Mouse (Mus musculus) naive thymus-derived CD4-positive, alpha-beta T cell, adult 2 months (primary cell): ENCODE measurements around the gene Mpv17.

Experiments
- DNase-seq: peaks from one replicate; pipeline ENCODE4 v3.0.0-alpha.2; 2011; ENCODE audit warnings: low read depth

Mpv17 gene

DNA sequence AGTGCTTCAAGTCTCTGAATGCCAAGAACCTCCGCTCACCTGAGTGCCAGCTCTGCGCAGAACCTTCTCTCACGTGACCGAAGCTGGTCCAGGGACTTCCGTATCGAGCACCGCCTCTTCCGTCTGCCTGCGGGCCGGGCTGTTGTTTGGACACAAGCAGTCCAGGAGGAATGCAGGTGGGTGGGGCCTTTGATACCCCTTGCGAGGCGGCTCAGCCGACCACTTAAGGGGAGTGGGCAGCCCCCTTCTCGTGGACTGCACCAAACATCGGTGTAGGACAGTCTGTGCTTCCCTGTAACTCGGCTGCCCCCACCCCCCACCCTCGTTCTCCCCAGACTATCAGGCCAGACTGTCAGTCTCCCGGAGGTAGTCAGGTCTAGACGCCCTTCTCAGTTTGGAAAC, at the start of gene Mpv17:
Gene Mpv17 (minus strand): TSS at position 100 of the 402 bp plus-strand sequence.
- DNase-seq, result peak; percentile 78

DNA sequence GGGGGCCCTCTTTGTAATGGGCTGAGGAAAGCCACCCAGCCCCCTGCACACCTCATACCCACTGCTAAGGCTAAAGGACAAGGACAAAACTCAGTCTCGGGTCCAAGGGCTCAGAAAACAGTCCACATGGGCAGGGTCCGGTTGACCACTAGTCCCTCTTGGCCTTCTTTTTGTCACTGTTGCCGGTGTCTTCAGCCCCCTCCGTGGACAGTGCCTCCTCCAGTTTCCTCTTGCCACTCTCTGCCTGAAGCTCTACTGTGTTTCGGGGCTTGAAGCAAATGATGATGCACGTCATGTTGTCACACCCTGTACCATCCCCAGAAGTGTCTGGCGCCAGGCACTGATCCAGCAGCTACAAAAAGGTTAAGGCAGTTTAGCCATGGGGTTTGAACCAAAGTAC, 48.9 kb upstream of the Mpv17 start:
- no peak for DNase-seq

DNA sequence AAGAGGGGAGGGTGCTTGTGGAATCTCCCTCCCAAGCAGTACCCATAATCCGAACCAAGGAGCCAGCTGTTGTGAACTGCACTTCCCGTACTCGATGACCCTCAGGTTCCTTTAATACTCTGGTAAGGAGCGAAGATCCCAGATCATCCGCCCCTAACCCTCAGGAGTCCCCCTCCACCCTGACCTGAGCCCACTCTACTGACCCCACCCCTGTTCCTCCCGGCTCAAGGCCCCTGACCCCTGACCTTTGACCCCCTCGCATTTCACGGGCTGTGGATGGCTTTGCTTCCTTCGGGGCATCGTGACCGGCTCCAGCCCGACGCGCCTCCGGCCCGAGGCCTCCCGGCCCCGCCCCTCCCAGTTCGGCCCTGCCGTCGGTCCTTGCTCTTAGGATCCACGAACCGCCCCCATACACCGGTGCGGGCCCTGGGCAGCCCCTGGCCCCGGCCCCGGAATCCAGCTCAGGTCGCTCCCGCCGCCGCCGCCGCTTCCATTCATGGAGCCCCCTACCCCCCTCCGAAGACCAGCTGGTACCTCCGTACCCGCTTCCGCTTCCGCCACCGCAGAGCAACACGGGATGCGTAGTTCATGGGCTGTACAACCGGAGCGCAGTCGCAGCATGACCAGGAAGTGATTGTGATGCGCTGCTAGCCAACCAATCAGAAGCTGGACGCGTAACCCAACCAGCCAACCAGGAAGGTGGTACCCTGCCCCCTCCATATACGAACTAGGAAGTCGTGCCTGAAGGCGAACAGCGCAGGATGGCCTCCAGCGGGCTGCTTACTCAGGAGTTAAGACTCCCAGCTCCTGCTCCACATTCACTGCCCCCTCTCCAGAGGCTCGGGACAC, 47.9 kb upstream of the Mpv17 start, which contains the start of gene Zfp513:
Gene Zfp513 (minus strand): TSS at position 562 of the 849 bp plus-strand sequence.
- peak; percentile 97 for DNase-seq

DNA sequence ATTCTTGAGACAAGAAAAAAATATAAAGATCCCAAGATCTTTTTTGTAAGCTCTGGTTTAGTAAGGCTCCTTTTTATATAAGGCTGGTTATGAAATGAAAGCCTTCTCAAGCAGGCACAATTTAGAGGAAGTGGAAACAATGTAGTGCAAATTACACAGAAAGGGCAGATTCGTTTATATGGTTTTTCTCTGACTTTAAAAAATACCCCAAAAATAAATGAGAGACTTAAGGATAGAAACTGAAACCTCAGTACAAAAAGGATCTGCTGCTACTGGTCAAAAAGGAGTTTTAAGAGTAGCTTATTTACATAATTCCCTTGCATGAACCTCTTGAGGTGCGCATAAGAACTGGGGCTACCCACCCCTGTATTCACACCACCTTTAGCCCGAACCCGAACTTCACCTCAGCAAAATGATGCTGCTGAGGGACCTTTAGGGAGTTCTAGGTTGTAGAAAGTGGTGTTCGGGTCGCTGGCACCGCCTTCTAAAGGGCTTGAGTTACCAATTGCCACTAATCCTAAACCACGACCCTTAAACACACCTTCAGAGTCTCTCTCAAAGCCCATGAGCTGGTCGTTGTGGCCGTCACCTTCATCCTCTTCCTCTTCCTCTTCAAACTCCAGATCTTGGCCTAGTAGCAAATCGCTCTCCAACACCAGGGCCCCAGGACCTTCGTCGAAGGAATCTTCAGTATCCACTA, 47.1 kb upstream of the Mpv17 start:
- DNase-seq, result no peak

DNA sequence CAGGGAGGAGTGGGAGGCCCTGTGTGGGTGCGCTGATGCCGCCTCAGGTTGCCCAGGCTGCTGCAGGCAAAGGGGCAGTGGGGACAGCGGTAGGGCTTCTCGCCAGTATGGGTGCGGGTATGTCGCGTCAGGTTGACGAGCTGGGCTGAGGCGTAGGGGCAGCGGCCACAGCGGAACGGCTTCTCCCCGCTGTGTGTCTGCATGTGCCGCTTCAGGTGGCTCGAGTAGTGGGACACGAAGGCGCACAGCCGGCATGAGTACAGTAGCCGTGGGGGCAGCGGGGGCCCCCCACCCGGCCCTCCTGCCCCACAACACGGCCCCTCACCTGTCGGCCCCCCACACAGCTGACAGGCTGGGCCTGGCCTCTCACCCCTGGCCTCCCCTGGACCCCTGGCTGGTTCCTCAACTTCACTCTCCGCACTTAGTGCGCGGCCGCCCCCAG, 46.3 kb upstream of the Mpv17 start:
- DNase-seq, result no peak

DNA sequence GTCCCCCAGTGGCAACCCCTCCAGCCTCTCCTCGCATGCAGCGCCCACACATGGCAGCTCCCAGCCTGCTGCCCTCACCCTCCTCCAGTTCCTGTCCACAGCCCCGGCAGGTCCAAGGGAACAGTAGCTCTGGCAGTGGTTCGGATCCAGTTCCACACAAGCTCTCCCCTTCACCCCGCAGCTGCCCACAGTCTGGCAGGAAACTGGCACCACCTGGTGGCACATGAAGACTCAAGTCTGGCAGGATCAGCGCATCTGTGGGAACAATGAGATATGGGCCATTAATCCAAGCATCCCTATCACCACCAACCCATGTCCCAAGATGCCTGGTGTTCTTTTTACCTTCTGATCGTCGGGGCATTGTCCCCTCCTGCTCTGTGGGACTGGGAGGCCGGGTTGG, 45.8 kb upstream of the Mpv17 start:
- DNase-seq, result no peak

DNA sequence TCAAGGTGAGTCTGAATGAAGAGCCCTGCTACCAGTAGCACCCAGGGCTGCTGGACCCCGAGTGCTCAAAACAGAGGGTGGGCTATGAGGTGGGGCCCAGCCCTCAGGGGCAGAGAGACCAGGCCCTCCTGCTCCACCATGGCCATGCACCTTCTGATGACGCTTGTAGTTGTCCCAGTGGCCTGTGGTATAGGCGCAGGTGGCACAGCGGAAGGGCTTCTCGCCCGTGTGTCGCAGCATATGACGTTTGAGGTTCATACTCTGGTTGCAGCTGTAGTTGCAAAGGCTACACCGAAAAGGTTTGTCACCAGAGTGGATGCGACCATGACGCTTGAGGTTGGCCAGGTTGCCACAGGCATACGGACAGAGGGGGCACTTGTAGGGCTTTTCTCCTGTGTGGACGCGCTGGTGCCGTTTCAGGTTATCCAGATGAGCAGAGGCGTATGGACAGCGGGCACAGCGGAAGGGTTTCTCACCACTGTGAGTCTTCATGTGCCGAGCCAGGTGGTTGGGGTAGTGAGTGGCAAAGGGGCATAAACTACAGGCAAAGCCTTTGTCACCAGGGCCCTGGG, 45.4 kb upstream of the Mpv17 start:
- no peak for DNase-seq

DNA sequence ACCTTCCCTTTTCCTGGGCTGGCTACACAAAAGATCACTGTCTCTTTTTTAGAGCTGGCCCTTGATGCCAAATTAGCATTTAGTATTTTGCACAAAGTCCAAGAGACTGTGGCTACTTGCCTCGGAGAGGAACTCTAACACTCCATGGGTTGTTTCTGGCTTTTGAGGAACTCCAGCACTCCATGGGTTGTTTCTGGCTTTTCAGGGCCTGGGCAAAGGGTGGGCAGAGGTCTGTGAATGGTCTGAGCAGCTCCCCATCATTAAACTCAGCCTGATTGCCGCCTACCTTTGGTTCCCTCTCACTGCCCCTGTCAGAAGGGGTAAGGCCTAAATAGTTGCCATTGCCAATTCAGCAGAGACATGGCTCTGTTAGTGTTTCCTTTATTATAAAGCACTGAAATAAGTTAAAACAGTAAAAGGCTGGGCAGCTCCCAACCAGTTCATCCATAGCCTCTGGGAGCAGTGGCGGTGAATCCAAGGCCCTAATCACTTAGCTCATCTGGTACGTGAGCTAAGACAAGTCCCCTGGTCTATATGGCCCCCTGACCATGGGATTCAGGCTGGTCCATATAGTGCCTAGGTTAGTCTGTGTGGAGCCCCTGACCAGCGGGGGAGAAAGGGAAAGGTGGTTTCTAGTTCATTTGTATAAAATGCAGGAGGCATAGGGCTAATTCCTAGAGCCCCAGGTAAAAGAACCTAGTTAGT, 44.7 kb upstream of the Mpv17 start:
- no peak for DNase-seq

DNA sequence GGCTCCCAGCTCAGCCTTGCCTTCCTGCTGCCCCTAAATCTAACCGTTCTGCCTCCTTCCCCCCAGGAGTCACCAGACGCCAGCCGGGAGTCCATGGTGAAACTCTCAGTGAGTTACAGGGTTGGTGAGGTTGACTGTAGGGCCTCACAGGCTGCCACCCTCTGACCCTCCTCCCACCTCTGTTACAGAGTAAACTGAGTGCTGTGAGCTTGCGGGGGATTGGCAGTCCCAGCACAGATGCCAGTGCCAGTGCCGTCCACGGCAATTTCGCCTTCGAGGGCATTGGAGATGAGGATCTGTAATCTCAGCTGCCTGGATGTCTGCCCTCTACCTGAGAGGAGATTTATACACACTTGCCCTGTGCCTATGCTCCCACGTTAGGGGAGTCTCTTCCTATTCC, 44.1 kb upstream of the Mpv17 start:
- DNase-seq, result no peak

DNA sequence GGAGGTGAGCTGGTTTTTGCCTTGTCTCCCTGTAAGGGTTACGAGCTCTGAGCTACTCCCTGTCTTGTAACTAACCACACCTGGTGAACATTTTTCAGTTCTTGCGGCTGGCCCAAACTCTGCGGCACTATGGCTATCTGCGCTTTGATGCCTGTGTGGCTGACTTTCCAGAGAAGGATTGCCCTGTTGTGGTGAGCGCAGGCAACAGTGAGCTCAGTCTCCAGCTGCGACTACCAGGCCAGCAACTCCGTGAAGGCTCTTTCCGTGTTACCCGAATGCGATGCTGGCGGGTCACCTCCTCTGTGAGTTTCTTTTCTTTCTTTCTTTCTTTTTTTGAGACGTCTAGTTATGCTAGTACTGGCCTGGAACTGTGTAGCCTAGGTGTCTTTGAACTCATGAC, 43.0 kb upstream of the Mpv17 start:
- no peak for DNase-seq

DNA sequence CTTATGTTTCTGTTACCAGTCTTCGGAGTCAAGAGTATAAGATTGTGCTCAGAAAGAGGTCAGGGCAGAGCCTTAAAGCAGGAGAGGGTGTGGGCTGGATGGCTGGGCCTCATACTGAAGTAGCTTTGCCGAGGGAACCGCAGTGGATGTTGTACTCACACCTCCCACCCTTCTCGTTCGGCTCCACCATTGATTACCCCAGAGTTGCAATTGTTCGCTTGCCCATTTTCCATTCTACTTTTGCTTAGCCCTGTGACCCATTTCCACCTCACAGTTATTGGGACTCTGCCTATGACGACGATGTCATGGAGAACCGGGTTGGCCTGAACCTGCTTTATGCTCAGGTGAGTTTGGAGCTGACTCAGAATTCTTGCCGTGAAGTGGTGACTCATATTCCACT, 42.2 kb upstream of the Mpv17 start:
- DNase-seq, result no peak

DNA sequence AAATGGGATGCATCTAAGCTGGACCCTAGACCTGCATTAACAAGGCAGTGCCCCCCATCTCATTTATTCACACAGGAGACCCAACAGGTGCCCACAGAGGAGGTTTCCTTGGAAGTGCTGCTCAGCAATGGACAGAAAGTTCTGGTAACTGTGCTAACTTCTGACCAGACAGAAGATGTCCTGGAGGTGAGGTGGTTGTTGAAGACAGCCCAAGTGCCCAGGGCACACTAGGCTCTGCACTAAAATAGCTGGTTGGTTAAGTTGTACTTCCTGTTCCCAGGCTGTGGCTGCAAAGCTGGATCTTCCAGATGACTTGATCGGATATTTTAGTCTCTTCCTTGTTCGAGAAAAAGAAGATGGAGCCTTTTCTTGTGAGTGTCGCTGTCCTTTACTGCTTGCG, 41.6 kb upstream of the Mpv17 start:
- no peak for DNase-seq

DNA sequence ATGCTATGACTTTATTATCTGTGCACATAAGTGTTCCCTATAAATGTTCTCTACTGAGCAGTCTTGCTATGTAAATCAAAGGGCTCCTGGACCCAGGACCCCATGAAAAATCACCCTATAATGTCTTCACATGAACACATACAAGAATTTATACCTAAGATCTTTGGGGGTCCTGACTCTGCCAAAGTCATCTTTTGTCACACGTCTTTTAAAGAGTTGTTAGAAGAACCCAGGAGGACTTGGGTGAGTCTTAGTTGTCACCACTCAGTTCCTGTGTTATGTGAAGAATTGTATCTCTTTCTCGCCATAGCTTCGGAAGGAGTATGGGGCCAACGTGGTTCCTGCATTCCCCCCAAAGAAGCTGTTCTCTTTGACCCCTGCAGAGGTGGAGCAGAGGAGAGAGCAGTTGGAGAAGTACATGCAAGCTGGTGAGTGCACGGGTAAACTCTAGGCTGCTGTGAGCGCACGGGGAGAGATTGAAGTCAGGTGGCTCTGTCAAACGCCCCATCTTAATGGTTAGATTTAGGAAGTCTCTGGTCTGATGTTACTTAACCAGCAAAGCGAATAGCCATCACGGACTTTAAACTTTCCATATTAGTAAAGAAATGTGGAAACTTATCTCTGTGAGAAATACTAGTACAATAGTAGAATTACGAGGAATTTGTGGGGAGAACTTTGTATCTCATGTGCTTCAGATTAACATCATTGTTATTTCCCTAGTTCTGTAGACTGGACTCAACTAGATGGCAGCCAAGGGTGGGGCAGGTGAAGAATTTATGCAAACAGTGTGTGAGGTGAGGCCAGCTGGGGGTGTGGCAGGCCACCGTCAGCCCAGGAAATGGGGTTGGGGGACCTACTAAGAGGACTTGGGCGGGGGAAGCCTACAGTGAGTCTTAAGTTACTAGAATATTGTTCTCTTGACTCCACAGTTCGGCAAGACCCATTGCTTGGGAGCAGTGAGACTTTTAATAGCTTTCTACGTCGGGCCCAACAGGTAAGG, 40.7 kb upstream of the Mpv17 start:
- no peak for DNase-seq

DNA sequence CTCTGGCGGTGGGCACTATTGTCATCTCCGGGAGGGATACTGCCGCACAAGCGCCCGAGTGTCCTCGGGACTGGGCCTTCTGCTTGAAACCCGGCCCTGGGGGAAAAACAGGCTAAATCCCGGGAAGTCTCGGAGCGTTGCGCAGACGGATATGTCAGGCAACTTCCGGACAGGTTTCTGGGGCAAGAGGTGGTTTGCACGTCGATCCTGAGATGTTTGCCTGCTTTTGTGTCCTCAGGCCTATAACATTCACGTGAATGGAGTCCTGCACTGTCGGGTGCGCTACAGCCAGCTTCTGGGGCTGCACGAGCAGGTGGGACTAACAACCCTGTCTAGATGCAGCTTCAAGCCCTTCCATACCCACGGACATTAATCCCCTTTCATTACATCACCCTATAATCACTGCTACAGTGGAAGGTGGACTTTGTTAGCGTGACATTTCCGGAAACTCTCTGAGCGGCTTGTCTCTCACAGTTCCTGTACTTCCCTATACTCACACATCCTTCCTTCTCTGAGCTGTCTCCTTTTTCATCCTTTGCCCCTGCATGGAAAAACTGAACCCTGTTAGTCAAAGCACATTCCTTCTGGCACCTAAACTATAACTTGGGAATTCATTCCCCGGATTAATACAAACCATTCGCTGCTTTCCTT, 39.7 kb upstream of the Mpv17 start:
- no peak for DNase-seq

DNA sequence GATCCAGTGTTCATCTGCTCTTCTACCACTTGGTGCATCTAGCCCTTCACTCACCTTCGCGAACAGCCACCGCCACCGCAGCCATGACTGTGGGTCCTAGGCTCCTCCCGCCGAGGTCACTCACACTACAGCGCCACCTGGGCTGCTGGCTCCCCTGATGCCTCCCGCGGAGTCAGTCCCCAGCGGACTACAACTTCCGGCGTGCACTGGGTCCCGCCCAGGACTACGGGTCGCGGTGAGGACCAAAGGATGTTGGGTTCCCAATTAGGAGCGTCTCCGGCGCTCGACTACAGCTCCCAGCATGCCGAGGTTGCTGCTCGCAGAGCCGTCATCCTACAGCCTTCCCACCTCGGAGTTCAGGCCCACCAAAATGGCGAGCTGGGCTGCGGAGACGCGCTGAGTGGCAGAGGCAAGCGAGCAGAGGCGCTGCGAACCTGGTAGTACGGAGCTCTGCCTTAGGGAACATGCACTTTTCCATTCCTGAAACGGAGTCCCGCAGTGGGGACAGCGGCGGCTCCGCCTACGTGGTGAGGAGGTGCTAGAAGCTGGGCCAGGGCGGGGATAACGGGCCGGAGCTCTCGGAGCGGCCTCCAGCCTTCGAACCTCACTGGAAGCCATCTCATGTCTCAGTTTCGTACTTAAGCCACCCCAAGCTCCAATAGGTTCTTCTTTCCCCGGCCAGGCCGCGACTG, 39.0 kb upstream of the Mpv17 start, which contains the start of the genes Snx17 and Eif2b4:
Gene Snx17 (plus strand): TSS at position 289 of the 692 bp plus-strand sequence.
Gene Eif2b4 (minus strand): TSS at position 492 of the 692 bp plus-strand sequence.
- DNase-seq, result peak; percentile 99

DNA sequence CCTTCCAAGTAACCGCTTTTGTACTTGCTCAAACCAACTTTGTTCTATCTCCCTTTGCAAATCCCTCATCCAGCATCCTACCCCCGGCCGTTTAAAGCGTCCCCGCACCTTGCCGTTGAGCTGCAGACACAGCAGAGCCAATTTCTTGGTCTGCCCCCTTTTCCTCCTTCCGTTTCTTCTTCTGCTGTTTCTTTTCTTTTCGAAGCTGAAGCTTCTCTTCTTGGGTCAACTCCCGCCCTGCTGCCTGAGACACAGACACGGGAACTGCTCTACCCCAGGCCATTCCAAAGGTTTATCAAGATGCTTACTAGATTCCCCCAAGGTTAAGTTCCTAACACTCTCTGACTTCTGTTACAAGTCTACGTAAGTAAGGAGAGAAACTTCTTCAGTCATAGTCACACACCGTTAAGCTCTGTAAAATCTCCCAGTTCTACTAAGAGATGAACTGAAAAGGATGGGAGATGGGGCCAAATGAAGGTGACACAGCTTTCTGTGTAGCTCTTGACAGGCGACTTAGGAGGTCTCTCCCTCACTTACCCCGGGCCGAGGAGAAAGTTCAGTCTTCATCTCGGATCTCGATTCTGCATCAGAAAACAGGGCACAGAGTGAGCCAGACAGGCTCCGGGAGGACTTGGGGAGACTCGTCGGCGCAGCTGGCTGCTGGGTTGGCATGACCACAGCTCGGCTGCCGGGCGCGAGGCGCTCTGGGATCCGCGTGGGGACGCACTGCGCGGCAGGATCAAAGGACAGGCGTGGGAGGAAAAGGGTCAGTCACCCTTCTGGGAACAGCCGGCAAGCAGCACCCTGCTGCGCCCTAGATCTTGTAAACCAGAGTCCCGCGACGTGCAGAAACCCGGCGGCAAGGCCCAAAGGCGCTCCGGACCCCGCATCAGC, 38.2 kb upstream of the Mpv17 start:
- DNase-seq, result no peak

DNA sequence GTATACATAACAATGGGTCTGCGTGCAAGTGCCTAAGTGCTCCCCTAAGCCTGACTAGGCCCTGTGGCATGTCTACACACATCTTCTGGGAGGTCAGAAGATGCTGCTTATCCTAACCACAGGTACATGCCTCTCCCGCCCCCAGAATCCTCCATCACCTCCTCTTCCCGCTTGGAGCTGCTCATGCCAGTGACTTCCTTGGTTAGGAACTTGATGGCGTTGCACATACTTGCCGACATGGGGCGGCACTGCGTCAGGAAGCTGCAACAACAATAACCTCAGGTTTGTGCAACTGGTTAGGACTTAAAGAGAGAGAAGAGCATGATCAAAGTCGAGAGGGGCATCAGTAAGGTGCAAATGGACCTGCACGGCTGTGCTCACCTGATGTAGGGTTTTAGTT, 36.1 kb upstream of the Mpv17 start:
- DNase-seq, result no peak

DNA sequence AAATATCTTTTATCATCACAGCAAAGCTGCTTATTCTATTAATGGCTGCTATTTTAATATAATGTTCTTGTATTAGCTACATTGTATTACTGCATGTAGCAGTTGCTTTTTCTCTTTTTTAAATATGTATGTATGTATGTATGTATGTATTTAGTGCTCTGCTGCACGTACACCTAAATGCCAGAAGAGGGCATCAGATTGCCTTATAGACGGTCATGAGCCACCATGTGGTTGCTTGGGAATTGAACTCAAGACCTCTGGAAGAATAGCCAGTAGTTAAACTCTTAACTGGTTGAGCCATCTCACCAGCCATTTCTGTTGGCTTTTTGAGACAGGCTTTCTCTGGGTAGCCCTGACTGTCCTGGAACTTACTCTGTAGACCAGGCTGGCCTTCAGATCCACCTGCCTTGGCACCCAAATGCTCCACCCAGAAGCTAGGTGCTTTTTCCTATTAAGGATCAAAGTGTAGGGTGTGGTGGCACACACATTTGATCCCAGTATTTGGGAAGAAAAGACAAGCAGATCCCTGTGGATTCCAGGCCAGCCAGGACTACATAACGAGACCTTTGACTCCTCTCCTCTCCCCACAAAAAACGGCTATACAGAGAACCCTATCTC, 34.3 kb upstream of the Mpv17 start:
- DNase-seq, result peak; percentile 61
